Mouse (Mus musculus): ENCODE results near the gene Eif4g2.

GRCm38 (mm10) chr7:111083733-111084120 is 897 bp upstream of the Eif4g2 start:
- TF ChIP-seq EP300 (IDR thresholded peaks at IDR 0.05; ENCODE audit: low read depth in 1 of 2, low read length in 2 of 2), result no peak
- no peak for TF ChIP-seq CTCF (IDR thresholded peaks at IDR 0.05 in 2 of 3, conservative IDR thresholded peaks at IDR 0.05 in 1 of 3; ENCODE audit: control insufficient read depth in 1 of 3, insufficient read depth in 1 of 3, low read depth in 2 of 3, low read length in 3 of 3, poor library complexity in 1 of 3, severe bottlenecking in 1 of 3)
- TF ChIP-seq ZC3H11A (IDR thresholded peaks at IDR 0.05; ENCODE audit: low read depth, low read length), result no peak

All from MEL (cell line).